Mouse (Mus musculus) thymus, postnatal 36 days (tissue): ENCODE measurements around the gene Phlpp1.

ENCODE experiments used
- DNase-seq, 2 experiments: peaks; one replicate each; pipeline ENCODE4 v3.0.0; 2022; ENCODE audit warnings: mixed read lengths in 2 of 2

The Phlpp1 gene

GRCm38 (mm10) chr1:106199109-106199508, 27.6 kb downstream of the Phlpp1 start:
- DNase-seq: no peak

GRCm38 (mm10) chr1:106199686-106200085, 28.1 kb downstream of the Phlpp1 start:
- peak; percentile 40 to 47 for DNase-seq

DNA sequence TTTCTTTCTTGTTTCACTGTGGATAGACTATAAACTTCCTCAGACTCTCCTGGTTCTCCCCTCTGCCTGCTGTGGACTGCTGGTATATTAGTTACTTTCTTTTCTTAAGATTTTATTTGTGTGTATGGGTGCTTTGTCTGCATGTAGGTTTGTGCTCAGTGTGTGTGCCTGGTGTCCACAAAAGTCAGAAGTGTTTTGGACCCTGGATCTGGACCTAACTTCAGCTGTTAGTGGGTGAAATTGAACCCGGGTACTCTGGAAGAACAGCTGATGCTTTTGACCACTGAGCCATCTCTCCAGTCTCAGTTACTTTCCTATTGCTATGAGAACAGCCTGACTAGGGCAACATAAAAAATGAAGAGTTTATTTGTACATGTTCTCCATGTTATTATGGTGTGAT, 29.5 kb downstream of the Phlpp1 start:
- no peak for DNase-seq

- no peak for DNase-seq
These were observed 30.4 kb downstream of the Phlpp1 start for GRCm38 (mm10) chr1:106201929-106202328.

DNA sequence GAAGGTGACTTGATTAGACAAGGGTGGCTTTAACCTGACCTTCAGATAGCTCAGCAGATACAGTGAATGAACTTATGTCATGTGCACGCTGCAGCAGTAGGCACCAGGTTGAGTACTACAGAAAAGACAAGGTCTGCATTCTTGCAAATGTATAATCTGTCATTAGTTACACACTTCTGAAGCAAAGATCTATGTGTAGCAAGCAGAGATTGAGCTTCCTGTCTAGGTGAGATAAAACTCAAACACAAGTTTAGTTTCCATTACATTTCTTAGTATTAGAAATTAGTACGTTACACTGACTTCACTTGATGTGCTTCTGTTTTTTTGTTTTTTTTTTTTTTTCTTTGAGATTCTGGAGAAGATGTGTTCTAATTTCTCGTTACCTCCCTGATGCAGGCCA, 32.4 kb downstream of the Phlpp1 start:
- DNase-seq: no peak

DNA sequence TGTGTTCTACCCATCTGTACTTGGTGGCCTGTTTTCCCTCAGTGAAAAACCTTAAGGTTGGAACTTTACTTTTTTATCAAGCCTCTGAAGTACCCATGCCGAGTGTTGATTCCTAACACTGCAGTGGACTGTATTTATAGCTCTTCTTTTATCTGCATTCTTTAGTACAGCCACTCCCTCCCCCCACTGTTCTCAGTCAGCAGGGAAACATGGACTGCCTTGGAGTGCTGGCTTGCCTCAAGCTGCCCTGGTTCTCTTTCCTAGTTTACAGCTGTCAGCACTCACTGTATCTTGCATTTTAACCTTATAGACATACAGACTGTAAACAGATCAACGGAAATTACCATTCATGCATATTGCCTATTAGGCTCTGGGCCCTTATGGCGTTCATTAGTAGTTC, 32.8 kb downstream of the Phlpp1 start:
- no peak for DNase-seq

GRCm38 (mm10) chr1:106208581-106208980, 37.0 kb downstream of the Phlpp1 start:
- no peak for DNase-seq

DNA sequence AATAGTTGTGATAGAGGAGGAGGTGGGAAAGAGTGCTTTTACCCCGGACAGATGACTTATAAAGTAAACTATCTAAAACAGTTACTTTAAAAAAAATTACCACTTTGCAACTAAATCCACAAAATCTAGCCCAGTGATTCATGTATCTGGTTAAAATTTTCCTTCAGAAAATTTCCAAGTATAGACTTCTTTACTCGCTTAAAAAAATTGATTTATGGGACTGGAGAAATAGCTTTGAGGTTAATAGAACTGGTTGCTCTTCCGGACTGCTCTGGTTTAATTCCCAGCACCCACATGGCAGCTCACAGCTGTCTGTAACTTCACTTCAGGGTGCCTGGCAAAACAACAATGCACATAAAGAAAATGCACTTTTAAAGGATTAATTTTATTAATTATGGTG, 38.9 kb downstream of the Phlpp1 start:
- no peak for DNase-seq

GRCm38 (mm10) chr1:106211146-106211545, 39.6 kb downstream of the Phlpp1 start:
- DNase-seq: no peak

GRCm38 (mm10) chr1:106220431-106220830, 48.9 kb downstream of the Phlpp1 start:
- no peak for DNase-seq

DNA sequence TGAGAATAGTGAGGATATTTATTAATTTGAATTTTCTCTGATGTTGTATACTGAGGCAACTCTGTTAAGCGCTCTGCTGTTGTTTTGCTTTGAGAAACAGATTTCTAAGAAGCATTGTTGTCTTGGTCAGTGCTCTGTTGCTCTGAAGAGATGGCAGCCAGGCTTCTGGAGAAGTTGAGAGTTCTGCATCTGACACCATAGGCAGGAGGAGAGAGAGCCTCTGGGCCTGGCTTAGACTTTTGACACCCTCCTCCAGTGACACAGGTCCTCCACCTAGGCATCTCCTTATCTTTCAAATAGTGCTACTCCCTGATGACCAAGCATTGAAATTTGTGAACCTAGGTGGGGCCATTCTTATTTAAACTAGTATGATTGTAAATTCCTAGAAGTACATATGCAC, 49.8 kb downstream of the Phlpp1 start:
- DNase-seq: no peak

DNA sequence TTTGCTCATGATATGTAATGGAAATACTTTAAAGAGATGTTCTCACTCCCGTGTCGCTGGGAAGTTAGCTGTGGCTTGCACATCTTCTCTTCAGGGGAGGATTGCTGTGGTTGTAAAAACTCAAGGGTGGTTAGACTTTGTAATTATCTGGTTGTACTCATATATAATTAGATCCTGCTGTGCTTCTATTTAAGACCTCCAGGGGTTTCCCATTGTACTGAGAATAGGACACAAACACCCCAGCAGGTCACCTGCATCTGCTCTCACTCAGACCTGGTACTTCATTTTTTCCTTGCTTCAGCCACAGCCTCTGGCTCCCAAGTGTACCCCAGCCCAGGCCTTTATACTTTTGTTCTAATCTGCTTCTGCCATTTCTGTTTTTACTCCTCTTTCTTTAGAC, 50.4 kb downstream of the Phlpp1 start:
- DNase-seq: no peak

DNA sequence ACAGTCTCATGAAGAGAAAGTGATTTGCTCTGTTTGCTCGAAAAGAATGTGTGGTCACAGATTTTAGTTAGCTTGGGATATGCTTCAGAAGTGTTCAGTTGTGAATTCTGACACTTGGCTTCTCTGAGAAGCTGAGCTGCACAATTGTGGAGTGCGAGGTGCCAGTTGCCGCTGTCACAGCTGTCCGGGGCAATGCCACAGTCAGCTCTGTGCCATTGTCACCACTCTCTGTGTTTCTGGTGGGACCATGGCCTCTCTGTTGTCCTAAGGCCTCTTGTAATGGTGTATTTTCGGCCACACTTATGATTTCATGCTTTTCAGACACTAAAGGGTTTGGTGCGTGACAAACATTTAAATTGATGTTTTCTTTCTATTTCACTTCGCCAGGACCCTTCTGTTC, 55.1 kb downstream of the Phlpp1 start:
- no peak for DNase-seq

GRCm38 (mm10) chr1:106230313-106230712, 58.8 kb downstream of the Phlpp1 start:
- DNase-seq: no peak

DNA sequence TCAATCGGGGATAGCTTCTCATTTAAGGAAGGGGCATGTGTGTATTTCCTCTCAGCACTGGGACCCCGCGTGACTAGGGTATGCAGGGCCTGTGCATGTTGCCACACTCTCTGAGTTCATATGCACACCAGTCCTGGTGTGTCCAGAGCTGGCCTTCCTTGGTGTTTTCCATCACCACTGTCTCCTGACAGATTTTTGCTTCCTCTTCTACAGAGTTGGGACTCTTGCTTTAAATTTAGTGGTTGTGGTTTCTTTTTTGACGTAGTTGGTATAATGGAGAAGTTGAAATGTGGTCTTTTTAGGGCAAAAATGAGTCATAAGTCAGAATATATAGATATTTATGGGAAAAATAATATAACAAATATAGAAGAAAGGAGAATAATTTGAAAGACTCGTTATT, 59.8 kb downstream of the Phlpp1 start:
- DNase-seq: no peak

DNA sequence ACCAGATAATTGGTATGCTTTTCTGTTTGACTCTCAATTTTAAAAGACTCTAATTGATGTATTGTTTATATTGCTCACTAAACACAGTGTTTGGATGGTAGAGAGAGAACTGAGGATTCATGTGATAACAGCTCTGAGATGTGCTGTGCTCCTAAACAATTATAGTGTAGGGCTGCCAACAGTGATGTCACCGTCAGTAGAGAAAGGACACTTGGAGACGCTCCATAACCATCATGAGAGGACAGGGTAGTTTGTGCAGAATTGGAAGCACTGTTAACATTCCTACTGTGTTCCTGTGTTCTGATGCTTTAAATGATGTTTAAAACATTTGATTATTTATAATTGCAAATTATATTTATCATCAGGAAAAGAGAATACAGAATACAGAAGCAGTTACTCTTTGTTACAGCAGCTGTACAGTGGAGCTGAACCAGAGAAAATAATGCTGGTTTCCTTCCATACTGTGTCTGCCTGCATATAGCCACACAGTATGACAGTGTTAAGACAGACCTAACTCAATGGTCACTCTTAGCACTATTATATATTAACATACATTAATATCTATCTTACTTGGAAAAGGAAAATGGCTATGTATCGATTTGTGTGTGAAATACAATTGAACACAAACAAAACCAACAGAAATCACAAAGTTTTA, 60.4 kb downstream of the Phlpp1 start:
- DNase-seq: no peak

- no peak for DNase-seq
These were observed 60.9 kb downstream of the Phlpp1 start for GRCm38 (mm10) chr1:106232460-106232850.

GRCm38 (mm10) chr1:106236986-106237385, 65.4 kb downstream of the Phlpp1 start:
- no peak for DNase-seq

DNA sequence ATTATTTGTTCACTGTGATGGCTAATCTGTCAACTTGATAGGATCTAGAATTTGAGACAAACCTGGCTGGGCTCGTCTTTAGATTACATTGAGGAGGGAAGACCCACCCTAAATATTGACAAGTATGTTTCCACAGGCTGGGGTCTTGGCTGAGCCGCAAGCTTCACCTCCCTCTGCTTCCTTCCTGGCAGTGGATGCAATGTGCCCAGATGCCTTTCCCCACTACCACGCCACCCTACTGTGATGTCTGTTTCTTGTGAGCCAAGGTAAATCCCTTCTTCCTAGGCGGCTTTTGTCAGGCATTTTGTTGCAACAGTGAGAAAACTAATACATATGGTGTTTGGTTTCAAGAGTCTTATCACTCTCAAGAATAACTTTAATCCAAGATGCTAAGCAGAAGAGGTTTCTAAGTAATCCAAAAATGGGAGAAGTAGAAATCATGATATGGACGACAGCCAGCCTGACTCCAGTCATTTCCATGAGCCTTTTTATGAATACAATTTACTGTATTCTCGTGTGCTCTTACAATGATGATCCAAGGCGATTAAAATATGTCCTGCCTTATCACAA, 68.6 kb downstream of the Phlpp1 start:
- DNase-seq: no peak

- DNase-seq: no peak
These were observed 69.5 kb downstream of the Phlpp1 start for GRCm38 (mm10) chr1:106241059-106241458.

DNA sequence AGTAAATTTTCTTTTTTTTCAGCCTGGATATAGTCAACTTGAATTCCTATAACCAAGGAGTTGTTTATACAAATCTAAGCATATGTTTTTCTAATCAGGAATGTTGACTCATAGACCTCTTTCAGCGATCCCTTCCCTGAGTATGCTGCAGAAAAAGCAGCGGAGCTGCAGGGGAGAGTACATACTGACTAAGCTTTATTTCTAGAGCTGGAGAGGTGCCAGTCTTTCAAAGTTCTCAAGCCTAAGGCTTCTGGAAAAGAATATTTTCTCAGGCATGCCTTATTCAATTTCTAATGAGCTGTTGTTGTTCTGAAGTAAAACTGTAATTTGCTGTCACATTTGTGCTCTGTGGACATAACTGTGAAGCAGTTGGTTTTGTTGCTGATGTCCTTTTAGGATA, 70.6 kb downstream of the Phlpp1 start:
- DNase-seq: no peak

DNA sequence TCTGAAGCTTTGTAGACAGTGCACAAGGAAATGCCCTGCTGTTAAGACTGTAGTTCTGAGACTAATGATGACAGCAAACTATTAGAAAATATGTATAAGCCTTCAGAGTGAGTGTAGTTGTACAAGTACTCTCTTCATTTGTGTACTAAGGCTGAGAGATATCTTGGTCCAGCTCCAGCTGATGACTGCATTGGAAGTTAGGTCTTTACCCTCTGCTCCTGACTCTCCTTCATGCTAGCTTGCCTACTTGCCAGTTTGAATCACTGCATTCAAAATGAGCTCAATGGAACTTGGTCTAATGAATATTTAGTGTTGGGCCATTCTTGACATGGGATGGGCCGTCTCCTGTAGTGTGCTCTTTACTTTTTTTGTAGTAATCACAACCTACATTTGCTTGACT, 71.8 kb downstream of the Phlpp1 start:
- DNase-seq: no peak

GRCm38 (mm10) chr1:106244245-106244644, 72.7 kb downstream of the Phlpp1 start:
- no peak for DNase-seq

DNA sequence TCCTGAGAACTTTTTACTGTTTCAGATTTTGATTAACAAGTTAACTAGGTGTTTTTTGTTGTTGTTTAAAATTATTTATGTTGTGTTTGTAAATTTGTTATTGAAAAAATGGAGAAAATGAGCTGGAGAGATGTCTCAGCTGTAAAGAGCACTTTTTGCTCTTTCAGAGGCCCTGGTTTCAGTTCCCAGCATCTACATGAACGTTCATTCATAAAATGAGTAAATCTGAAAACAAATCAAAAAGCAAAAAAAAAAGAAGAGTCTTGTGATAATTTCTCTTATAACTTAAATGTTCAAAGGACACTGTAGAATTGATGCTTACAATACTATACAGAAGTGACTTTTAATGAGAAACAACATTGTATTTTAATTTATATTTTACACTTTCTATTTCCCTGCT, 82.5 kb downstream of the Phlpp1 start:
- no peak for DNase-seq

- no peak for DNase-seq
These were observed 85.6 kb downstream of the Phlpp1 start for GRCm38 (mm10) chr1:106257176-106257575.
